Mouse (Mus musculus): ENCODE data around the gene Cryl1.

The Cryl1 gene

DNA sequence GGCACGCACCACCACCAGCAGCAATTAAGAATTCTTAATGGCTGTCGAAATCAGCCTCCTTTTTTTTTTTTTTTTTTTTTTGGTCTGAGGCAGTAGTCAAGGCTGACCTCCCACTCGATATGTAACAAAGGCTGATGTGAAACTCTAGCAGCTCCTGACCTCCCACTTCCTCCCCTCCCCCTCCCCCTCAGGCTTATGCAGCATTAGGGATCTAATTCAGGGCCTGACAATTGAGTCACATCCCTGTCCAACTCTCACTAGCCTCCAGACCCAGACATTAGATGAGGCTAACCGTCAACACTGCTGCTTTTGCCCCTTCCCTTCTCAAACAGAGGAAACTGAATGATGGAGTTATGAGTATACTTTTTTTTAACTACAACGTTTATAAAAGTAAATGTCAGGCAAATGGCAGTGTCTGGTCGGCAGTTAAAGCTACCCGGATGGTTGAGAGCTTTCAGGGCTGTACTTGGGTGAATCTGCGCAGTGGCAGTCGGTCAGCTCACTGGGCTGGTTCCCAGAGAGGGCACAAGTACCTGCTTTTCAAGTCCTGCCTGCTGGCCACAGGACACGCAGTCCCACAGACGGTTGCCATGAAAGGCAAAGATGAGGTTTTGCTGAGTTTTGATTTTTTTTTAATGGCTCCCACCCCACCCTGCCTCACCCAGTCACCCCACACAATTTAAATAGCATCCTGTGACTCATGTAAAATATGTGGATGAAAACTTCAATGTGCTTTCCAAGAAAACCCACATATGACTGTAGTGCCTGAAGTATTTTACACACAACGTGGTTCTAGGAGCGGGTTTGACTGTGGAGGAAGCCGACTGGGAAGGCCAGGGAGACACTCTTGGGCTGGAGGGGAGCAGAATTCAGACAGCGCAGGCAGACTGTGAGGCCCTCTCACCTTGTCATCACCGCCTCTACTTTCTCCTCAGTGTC, 81.4 kb downstream of the Cryl1 start:
- DNase-seq = no peak

- no peak for DNase-seq
These were observed 82.4 kb downstream of the Cryl1 start for GRCm38 (mm10) chr14:57315976-57316375.

- DNase-seq = no peak
These were observed 82.8 kb downstream of the Cryl1 start for GRCm38 (mm10) chr14:57315551-57315950.

DNA sequence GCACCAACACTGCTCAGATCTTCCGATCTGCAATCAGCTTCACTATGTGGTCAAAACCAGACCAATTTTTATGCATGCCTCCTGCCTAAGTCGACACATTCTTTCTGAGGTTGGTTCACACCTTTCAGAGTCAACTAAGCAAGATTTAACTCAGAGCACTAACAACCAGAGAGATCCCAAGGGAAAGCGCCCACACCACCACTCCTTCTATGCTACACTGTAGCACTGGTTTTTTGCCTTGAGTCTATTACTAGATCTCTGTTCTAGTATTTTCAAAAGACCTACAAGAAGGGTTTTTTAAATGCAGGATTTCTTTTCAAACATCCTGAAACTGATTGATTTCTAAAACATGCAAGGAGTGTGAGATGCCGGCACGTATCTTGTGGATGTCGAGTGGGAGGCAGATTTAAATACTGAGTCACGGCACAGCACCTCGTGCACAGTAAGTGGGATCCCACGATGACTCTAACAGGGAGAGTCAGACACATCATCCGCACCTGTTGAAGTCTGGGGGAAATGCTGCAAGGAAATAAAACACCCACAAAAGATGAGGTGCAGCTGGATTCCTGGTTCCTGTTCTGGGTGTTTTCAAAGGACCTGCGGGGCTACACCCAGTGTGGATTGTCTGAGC, 96.6 kb downstream of the Cryl1 start:
- DNase-seq = no peak

GRCm38 (mm10) chr14:57300530-57300929, 97.8 kb downstream of the Cryl1 start:
- DNase-seq = no peak

GRCm38 (mm10) chr14:57297672-57298071, 100.7 kb downstream of the Cryl1 start:
- no peak for DNase-seq

GRCm38 (mm10) chr14:57291399-57291942, 106.9 kb downstream of the Cryl1 start:
- no peak for DNase-seq

GRCm38 (mm10) chr14:57289105-57289504, 109.2 kb downstream of the Cryl1 start:
- DNase-seq = no peak

DNA sequence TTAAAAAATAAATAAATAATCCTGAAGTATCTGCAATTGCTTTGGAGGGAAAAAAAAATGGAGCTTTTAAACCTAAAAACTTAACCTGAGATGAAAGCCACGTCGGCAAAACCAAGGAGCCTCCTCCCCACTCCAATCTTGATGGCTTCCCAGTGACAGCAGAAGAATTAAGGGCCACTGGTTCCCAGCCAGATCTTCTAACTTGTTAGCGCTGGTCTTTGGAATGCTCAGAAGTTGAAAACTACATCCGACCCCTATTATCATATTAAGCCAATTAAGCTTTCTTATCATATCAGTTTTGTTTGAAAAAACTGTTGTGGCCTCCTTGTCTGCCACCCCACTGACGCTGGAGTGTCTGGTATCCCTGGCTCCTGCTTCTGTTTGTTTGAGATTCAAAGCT, 114.5 kb downstream of the Cryl1 start:
- DNase-seq = no peak

DNA sequence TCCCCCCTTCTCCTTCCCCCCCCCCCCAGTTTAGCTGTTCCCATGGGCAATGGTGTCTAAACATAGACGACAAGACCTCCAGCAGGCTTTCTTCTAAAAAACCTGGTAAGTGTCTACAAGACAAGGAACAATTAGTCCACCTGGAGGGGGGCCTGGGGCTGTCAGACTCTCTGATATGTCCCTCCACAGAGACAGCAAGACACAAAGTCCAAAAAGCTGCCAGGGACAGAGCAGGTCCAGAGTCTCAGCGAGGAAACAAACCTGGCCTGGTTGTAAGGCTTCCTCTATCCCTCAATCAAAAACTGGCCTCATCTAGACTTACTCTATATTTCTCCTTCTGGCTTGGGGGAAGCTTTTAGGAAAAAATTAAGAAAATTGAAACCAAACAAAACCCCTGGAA, 115.7 kb downstream of the Cryl1 start:
- DNase-seq = no peak

- no peak for DNase-seq
These were observed 117.5 kb downstream of the Cryl1 start for GRCm38 (mm10) chr14:57280835-57281234.

DNA sequence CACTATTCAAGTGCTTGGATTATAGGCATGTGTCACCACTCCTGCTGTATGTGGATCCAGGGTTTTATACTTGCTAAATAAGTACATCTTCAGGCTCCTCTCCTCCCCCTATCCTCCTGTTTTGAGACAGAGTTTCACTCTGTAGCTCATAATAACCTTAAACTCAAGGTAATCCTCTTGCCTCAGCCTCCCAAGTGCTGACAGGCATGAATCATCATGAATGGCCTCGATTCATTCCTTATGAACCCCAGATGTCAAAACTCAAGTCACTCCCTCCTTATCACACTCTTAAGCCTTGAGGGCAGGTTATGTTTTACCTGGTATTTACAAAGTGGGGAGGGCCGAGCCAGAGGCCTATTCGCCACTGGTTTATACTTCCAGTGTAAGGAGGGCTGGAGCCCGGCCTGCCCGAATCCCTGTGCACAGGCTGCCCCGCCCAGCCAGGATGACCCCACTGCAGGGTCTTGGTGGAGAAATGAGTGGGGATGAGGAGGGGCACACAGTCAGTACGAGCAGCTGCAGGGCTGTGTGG, 121.8 kb downstream of the Cryl1 start:
- DNase-seq = no peak

DNA sequence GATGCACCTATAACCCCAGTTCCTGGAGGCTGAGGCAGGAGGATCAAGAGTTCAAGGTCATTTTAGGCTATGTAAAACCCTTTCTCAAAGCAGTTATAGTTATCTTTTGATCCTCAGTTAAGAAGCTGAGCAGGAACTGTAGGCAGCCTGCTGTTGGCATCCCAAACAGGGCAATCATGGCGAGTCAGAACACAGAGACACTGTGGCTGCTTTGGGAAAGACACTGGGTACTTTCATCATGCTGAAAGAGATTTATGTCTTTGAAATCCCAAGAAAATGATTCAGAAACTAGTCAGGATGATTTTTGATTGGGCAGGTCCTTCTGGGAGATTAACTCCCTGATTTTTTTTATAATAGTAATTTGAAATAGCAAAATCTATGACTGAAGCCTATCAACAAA, 126.0 kb downstream of the Cryl1 start:
- DNase-seq = no peak

DNA sequence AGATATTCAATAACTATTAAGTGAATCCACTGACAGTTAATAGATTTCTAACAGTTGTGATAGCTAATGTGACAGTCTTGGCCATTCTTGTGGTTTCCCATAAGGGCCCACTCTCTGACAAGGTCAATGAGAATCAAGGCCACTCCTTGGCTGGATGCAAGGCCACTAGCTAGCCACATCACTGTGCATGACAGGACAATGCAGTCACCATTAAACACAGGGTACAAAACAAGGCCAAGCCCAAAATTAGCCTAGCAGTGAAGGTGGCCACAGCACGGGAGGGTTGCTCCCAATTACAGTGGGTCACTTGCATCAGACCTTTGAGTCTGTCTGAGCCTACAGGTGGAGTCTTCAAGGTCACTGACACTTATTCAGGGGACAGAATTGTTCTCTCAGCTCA, 126.5 kb downstream of the Cryl1 start:
- DNase-seq = no peak

- DNase-seq = no peak
These were observed 129.4 kb downstream of the Cryl1 start for GRCm38 (mm10) chr14:57268900-57269299.

- DNase-seq = no peak
These were observed 130.0 kb downstream of the Cryl1 start for GRCm38 (mm10) chr14:57268344-57268743.

DNA sequence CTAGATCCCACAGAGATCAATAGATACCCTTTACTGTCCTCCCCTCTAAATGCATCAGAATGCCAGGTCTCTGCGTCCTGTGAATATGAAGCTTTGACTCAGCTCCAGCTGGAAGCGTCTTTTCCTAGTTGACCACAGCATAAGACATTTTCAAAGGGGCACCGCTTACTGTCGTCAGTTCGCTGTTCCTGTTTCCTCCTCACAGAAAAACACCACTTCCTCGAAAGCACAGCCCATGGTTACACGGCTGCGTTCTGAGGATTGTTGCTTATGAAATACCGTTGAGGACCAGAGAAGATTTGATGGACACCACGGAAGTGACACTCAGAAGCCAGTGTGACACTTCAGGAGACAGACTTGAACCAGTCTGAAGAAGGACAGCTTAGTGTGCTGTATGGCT, 134.4 kb downstream of the Cryl1 start:
- no peak for DNase-seq

DNA sequence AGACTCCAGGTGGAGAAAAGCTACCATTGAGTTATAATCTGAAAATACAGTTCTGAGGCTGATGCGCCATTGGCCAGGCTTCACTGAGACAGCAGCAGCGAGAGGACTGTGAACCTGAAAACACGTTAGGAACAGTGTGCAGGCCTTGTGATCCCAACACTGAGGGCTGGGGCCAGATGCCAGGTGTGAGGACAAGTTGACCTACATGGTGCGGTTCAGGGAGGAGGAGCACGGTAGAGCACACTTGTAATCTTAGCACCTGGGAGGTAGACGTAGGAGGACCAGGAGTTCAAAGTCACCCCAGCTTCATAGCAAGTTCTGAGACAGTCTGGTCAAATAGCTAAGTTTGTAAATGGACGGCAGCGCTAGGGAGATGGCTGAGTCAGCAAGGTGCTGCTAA, 139.0 kb downstream of the Cryl1 start:
- DNase-seq = peak; percentile 48

DNA sequence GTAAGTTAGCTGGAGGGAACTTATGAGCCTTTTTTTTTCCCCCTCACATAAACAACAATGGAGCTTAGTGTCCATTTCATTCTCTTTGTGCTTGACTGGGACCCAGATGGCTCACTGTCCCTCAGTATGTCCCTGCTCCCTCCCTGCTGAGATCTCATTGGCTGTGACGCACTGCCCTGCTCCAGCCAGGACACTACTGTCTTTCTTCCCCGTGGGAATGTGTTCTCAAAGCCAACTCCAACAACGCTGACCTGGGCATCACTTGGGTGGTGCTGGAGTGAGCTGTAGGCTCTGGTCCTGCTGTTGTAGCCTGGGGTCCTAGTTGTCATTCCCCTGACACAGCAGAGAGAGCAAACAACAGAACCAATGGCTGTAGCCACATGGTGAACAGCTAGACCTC, 149.7 kb downstream of the Cryl1 start:
- no peak for DNase-seq

DNA sequence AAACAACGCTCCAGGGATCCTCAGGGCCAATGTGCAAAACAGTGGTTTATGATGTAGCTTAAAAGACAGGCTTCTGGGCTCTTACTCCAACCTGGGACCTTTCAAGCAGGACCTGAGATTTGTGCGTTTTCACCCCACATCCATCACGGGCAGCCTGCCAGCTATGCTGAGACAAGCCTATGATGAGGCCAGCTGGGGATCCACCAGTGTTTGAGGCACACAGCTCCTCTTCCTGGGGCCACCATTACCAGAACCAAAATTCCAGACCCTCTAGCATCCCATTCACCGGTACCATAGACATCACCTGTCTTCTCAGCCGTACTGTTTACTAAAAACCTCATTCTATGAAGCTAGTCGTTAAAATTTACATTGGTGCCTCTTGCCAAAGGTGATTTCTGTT, 151.8 kb downstream of the Cryl1 start:
- no peak for DNase-seq

- no peak for DNase-seq
These were observed 155.4 kb downstream of the Cryl1 start for GRCm38 (mm10) chr14:57242978-57243377.

DNA sequence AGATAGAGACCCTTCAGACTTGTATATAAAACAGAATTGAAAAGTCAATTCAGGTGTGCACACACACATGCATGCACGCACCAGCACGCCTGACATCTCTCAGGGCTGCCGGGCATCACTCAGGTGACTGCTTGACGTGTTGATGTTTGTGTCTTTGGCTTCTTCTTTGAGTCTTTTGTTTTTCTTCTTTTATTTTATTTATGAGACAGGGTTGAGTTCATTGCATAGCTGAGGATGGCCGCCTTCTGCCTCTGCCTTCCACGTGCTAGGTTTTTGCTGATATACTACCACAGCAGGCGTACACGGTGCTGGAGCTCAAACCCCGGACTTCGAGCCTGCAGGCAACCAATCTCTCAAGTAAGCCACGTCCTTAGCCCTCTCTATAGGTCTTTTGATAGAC, 163.1 kb downstream of the Cryl1 start:
- DNase-seq = no peak

DNA sequence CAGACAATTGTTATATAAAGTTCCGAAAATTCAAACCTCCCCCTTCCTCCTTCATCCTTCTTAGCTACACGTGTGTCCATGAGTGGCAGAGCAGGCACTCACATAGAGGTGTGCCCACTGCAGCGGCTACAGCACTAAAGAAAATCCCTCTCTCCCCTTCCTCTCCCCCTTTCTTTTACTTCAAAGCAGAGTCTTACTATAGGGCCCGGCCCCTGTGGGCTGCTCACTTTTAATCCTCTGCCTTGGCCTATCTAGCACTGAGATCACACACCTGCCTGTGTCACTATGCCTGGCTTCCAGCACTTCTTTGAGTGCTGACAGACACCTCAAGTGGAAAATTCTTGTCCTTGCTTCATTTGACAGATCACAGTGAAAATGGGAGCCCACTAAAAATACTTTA, 163.6 kb downstream of the Cryl1 start:
- no peak for DNase-seq

Data from thymus, postnatal 4 days (tissue).